Mouse (Mus musculus) G1E (cell line): Measurements from ENCODE around the gene Fitm2. TPM values are rescaled to one million over a fixed set of nuclear protein-coding genes. Genes with fewer than 3 reads are reported as not detected.

Experiments used
- ATAC-seq: 2 replicates; pipeline ENCODE4 v1.8.0; 2016; ENCODE audit warnings: mild to moderate bottlenecking; ENCODE audit not compliant: insufficient number of reproducible peaks, poor library complexity, low FRiP score, severe bottlenecking; ENCODE audit errors: extremely low read depth
- DNase-seq: peaks from one replicate; pipeline ENCODE4 v3.0.0; 2012; ENCODE audit warnings: low spot score
- H3K27me3 ChIP-seq: 2 replicates; pipeline ENCODE4 v1.6.1; 2012; ENCODE audit warnings: mild to moderate bottlenecking, low read length, inconsistent platforms; ENCODE audit not compliant: insufficient read depth
- H3K36me3 ChIP-seq: replicated peaks from 2 replicates; pipeline ENCODE3; 2012; ENCODE audit warnings: mild to moderate bottlenecking, inconsistent platforms
- H3K4me1 ChIP-seq: 2 replicates; pipeline ENCODE4 v1.6.1; 2012; ENCODE audit warnings: low read depth, low read length, inconsistent platforms, mixed read lengths; ENCODE audit not compliant: insufficient read depth
- H3K4me3 ChIP-seq: 2 replicates; pipeline ENCODE4 v1.5.1; 2012; ENCODE audit warnings: low read depth, mild to moderate bottlenecking, inconsistent platforms, low read length, moderate library complexity, mixed read lengths
- H3K9me3 ChIP-seq: replicated peaks from 2 replicates; pipeline ENCODE4 v1.6.1; 2012; ENCODE audit warnings: inconsistent platforms
- CTCF ChIP-seq: IDR thresholded peaks from 2 replicates; pipeline ENCODE4 v1.5.1; 2012; ENCODE audit warnings: low read depth, low read length, inconsistent platforms, mixed read lengths
- GATA1 ChIP-seq: IDR thresholded peaks from 2 replicates; pipeline ENCODE4 v1.6.1; 2012; ENCODE audit warnings: borderline replicate concordance, low read length, inconsistent platforms, mixed read lengths
- GATA2 ChIP-seq: IDR thresholded peaks from 2 replicates; pipeline ENCODE4 v1.6.1; 2012; ENCODE audit warnings: low read depth, low read length, inconsistent platforms, borderline replicate concordance
- POLR2AphosphoS5 ChIP-seq: IDR thresholded peaks from 2 replicates; pipeline ENCODE4 v1.6.1; 2012; ENCODE audit warnings: low read depth, low read length, inconsistent platforms; ENCODE audit not compliant: insufficient replicate concordance
- TAL1 ChIP-seq: conservative IDR thresholded peaks from 2 replicates; pipeline ENCODE4 v1.6.1; 2012; ENCODE audit warnings: low read depth, low read length, inconsistent platforms, mixed read lengths
- polyA plus RNA-seq: library from polyadenylated mRNA; stranded (reverse); fragments of >175 nt; gene quantifications from 2 replicates; pipeline ENCODE4 v1.2.3, GENCODE M21; 2012
- total RNA-seq, 2 experiments: library from RNA; stranded (forward) in 1 of 2; stranded (reverse) in 1 of 2; fragments of 200-1000 nt in 1 of 2; fragments of >200 nt in 1 of 2; fragmentation: Nextera tagmentation in 1 of 2; gene quantifications; 2 replicates each; pipeline ENCODE4 v1.2.3; 2014 to 2017

Fitm2 gene
- total and polyA plus RNA-seq, 3 experiments = 4.0 to 6.8 (median 4.8) TPM

- ATAC-seq (no peak), DNase-seq (no peak)
- Histone ChIP-seq H3K4me3 (no peak overlapping the region), H3K27me3 (no peaks in the 10 kb centered on the region), H3K4me1 (peaks cover 11% of the 10 kb centered on the region), H3K9me3 (no peaks in the 10 kb centered on the region), H3K36me3 (peaks cover 65% of the 10 kb centered on the region)
- TF ChIP-seq TAL1 (no peak), GATA1 (no peak), POLR2AphosphoS5 (no peak), GATA2 (no peak), CTCF (no peak)
Observed at GRCm38 (mm10) chr2:163467585-163467984, 4.8 kb downstream of the Fitm2 start.

- no peak for TF ChIP-seq GATA1
- no peak for TF ChIP-seq GATA2
- no peak for TF ChIP-seq POLR2AphosphoS5
- peaks cover 65% of the 10 kb centered on the region for H3K36me3 ChIP-seq
- H3K4me1 ChIP-seq = peaks cover 11% of the 10 kb centered on the region
- H3K9me3 ChIP-seq = no peaks in the 10 kb centered on the region
- H3K4me3 ChIP-seq = no peak overlapping the region
- ATAC-seq (no peak), DNase-seq (no peak)
- no peaks in the 10 kb centered on the region for H3K27me3 ChIP-seq
Observed at GRCm38 (mm10) chr2:163466771-163467170, 5.7 kb downstream of the Fitm2 start.

GRCm38 (mm10) chr2:163464562-163464961 lies 7.9 kb downstream of the Fitm2 start:
- Histone ChIP-seq H3K9me3 (no peaks in the 10 kb centered on the region), H3K4me3 (no peak overlapping the region), H3K27me3 (no peaks in the 10 kb centered on the region), H3K36me3 (peaks cover 54% of the 10 kb centered on the region), H3K4me1 (0 out of 2 replicates have a peak, but pooled peaks cover 3% of the 10 kb centered on the region)
- no peak for ATAC-seq
- no peak for TF ChIP-seq GATA1
- TF ChIP-seq GATA2 = no peak
- no peak for TF ChIP-seq TAL1
- no peak for TF ChIP-seq POLR2AphosphoS5
- no peak for TF ChIP-seq CTCF
- DNase-seq = no peak

- ATAC-seq = no peak
Observed at GRCm38 (mm10) chr2:163463998-163464397, 8.4 kb downstream of the Fitm2 start.

GRCm38 (mm10) chr2:163463251-163463769 lies 9.1 kb downstream of the Fitm2 start:
- Histone ChIP-seq H3K4me3 (no peak overlapping the region), H3K4me1 (0 out of 2 replicates have a peak, but pooled peaks cover 3% of the 10 kb centered on the region), H3K9me3 (no peaks in the 10 kb centered on the region), H3K36me3 (peaks cover 42% of the 10 kb centered on the region), H3K27me3 (no peaks in the 10 kb centered on the region)
- DNase-seq (no peak), ATAC-seq (no peak)
- no peak for TF ChIP-seq CTCF
- TF ChIP-seq TAL1 = no peak
- TF ChIP-seq POLR2AphosphoS5 = no peak
- TF ChIP-seq GATA1 = no peak
- TF ChIP-seq GATA2 = no peak

More at GRCm38 (mm10) chr2:163463998-163464397, 8.4 kb downstream of the Fitm2 start:
- no peak for DNase-seq
- TF ChIP-seq TAL1 (no peak), POLR2AphosphoS5 (no peak), GATA2 (no peak), CTCF (no peak), GATA1 (no peak)
- Histone ChIP-seq H3K9me3 (no peaks in the 10 kb centered on the region), H3K4me1 (0 out of 2 replicates have a peak, but pooled peaks cover 3% of the 10 kb centered on the region), H3K36me3 (peaks cover 49% of the 10 kb centered on the region), H3K4me3 (no peak overlapping the region), H3K27me3 (no peaks in the 10 kb centered on the region)

- TF ChIP-seq POLR2AphosphoS5 (no peak), CTCF (no peak), TAL1 (no peak), GATA2 (no peak), GATA1 (no peak)
- H3K36me3 ChIP-seq = peaks cover 37% of the 10 kb centered on the region
- no peak overlapping the region for H3K4me3 ChIP-seq
- ATAC-seq (no peak), DNase-seq (no peak)
- H3K27me3 ChIP-seq = no peaks in the 10 kb centered on the region
- no peaks in the 10 kb centered on the region for H3K9me3 ChIP-seq
- 0 out of 2 replicates have a peak, but pooled peaks cover 3% of the 10 kb centered on the region for H3K4me1 ChIP-seq
Observed at GRCm38 (mm10) chr2:163462801-163463200, 9.6 kb downstream of the Fitm2 start.
